Mouse (Mus musculus) liver, embryonic 14.5 days (tissue): ENCODE results near the gene Zfp652.

ENCODE experiments used
- CTCF ChIP-seq: IDR thresholded peaks from 2 replicates; pipeline ENCODE4 v1.5.1; 2016; ENCODE audit warnings: antibody characterized with exemption, low read depth, control low read depth
- EP300 ChIP-seq: IDR thresholded peaks from 2 replicates; pipeline ENCODE4 v1.6.1; 2016; ENCODE audit warnings: antibody characterized with exemption, low read depth

DNA sequence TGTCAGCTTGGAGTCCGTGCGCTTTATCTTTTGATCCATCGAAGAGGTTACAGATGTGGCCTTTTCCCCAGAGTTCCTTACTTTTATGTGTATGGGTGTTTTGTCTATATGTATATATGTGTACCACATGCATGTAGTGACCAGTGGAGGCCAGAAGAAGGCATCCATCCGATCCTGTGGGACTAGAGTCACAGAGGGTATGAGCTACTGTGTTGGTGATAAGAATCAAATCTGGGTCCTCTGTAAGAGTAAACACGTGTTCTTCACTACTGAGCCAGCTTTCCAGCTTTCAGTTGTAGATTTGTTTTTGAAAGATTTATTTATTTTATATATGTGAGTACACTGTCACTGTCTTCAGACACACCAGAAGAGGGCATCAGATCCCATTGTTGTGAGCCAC is 15.5 kb downstream of the Zfp652 start:
- TF ChIP-seq CTCF (no peak), EP300 (no peak)
